Mouse (Mus musculus) testis, adult 2 months (tissue): ENCODE measurements around the gene Skint7.

Experiments used
- CTCF ChIP-seq: fragments of 200-500 bp; IDR thresholded peaks from 2 replicates; pipeline ENCODE4 v1.5.1; 2012; ENCODE audit warnings: low read depth, mild to moderate bottlenecking, inconsistent platforms, low read length, moderate library complexity; ENCODE audit not compliant: control insufficient read depth, insufficient read depth, insufficient replicate concordance
- POLR2A ChIP-seq: fragments of 200-500 bp; IDR thresholded peaks from 2 replicates; pipeline ENCODE4 v1.6.1; 2012; ENCODE audit warnings: low read depth, mild to moderate bottlenecking, inconsistent platforms, low read length, moderate library complexity; ENCODE audit not compliant: control insufficient read depth

- TF ChIP-seq CTCF, result no peak
- no peak for TF ChIP-seq POLR2A
These were observed at the start of gene Skint7 for GRCm38 (mm10) chr4:111972623-111973022.
